Mouse (Mus musculus) cerebellum, adult 2 months (tissue): ENCODE results near the gene Dpy19l3.

Experiments used
- CTCF ChIP-seq: fragments of 200-500 bp; IDR thresholded peaks from 2 replicates; pipeline ENCODE4 v1.5.1; 2011; ENCODE audit warnings: low read depth, mild to moderate bottlenecking, control low read depth, low read length, moderate library complexity, borderline replicate concordance; ENCODE audit not compliant: insufficient read depth
- POLR2A ChIP-seq: fragments of 200-500 bp; IDR thresholded peaks from 2 replicates; pipeline ENCODE4 v1.6.1; 2011; ENCODE audit warnings: low read length, control low read depth, borderline replicate concordance; ENCODE audit not compliant: insufficient read depth

DNA sequence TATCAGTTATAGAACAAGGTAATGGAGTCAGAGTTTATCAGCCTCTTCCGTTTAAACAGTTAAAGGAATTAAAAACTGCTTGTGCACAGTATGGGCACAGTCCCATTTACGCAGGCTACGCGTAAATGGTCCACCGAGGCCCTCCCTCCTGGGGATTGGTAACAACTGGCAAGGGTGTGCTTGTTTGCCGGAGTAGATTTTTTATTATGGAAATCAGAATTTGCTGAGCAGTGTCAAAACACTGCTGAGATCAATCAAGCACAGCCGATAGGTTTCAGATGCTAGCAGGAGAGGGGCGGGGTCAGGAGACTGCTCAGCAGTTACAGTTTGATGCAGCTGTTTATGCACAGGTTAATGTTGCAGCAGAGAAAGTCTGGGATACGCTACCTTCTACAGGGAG lies 66.0 kb downstream of the Dpy19l3 start:
- TF ChIP-seq POLR2A (no peak), CTCF (no peak)
